In genomic region chr6:47328281-47328680, GRCm38 (mm10) we compare ENCODE assay signal across 31 mouse cellular contexts.
DNase-seq lines count a peak whose midpoint lies in the region; ATAC-seq and TF ChIP-seq lines count a peak whose summit lies in the region.
"Had no signal": no experiment of that assay in that cellular context is flagged by ENCODE, and none has a peak within 500 bp of the region (broad histone marks: within the 10 kb centered on the region; RNA-seq: fewer than 3 reads in every experiment).

No protein-coding gene starts in this region.

- H3K9ac ChIP-seq in intestine, postnatal 0 days (ENCODE audit: low read depth, low read length) = no peak overlapping the region
- H3K9ac ChIP-seq in intestine, embryonic 16.5 days (ENCODE audit: low read depth, low read length) = no peak overlapping the region
- H3K9ac ChIP-seq: embryonic facial prominence, embryonic 12.5 days; forebrain, embryonic 15.5 days; heart, embryonic 12.5 days; hindbrain, embryonic 14.5 days; limb, embryonic 15.5 days; midbrain, embryonic 15.5 days; neural tube, embryonic 12.5 days had no signal

- no peak for TF ChIP-seq CTCF in intestine, postnatal 0 days (IDR thresholded peaks at IDR 0.05; ENCODE audit: low read depth)

- intact Hi-C loops in gastrocnemius, postnatal 14 days (cut with DNase I; ENCODE audit: low total_unique reads) = no loop called here

- ATAC-seq in intestine, postnatal 0 days = peak; percentile 82
- ATAC-seq in intestine, embryonic 16.5 days = no peak
- ATAC-seq in megakaryocyte progenitor cell, adult 5-6 weeks (replicated peaks; ENCODE audit: poor library complexity) = peak; percentile 26; the same call in 1 of the 2 replicates
- ATAC-seq: forebrain, embryonic 15.5 days; midbrain, embryonic 15.5 days had no signal

- H3K4me2 ChIP-seq in intestine, postnatal 0 days (replicated peaks; ENCODE audit: low read depth) = no peak overlapping the region
- no peak overlapping the region for H3K4me2 ChIP-seq in intestine, embryonic 16.5 days (ENCODE audit: low read depth, low read length)
- H3K4me2 ChIP-seq: embryonic facial prominence, embryonic 12.5 days; forebrain, embryonic 15.5 days; heart, embryonic 12.5 days; hindbrain, embryonic 14.5 days; limb, embryonic 15.5 days; midbrain, embryonic 15.5 days; neural tube, embryonic 12.5 days had no signal

- no peak overlapping the region for H3K27ac ChIP-seq in intestine, postnatal 0 days (ENCODE audit: low read depth, low read length)
- H3K27ac ChIP-seq in intestine, embryonic 16.5 days (ENCODE audit: low read length) = no peak overlapping the region
- H3K27ac ChIP-seq: embryonic facial prominence, embryonic 12.5 days; forebrain, embryonic 15.5 days; heart, adult 2 months; hindbrain, embryonic 14.5 days; limb, embryonic 10.5 days; limb, embryonic 15.5 days; macrophage; midbrain, embryonic 10.5 days; midbrain, embryonic 15.5 days; neural tube, embryonic 12.5 days had no signal

- WGBS in intestine, postnatal 0 days = 54% methylated on average over 3 of the region's 3 CpGs
- WGBS in intestine, embryonic 16.5 days = 66% methylated on average over 3 of the region's 3 CpGs

- no peaks in the 10 kb centered on the region for H3K36me3 ChIP-seq in intestine, postnatal 0 days (ENCODE audit: control insufficient read depth, insufficient read depth)
- no peaks in the 10 kb centered on the region for H3K36me3 ChIP-seq in intestine, embryonic 16.5 days (ENCODE audit: control insufficient read depth, insufficient read depth, low read length)
- H3K36me3 ChIP-seq: embryonic facial prominence, embryonic 12.5 days; forebrain, embryonic 15.5 days; heart, embryonic 12.5 days; limb, embryonic 10.5 days; limb, embryonic 15.5 days; midbrain, embryonic 10.5 days; midbrain, embryonic 15.5 days; neural tube, embryonic 12.5 days had no signal

- H3K4me3 ChIP-seq in intestine, postnatal 0 days (ENCODE audit: low read depth, low read length) = no peak overlapping the region
- no peak overlapping the region for H3K4me3 ChIP-seq in intestine, embryonic 16.5 days (ENCODE audit: low read length)
- H3K4me3 ChIP-seq: embryonic facial prominence, embryonic 12.5 days; forebrain, embryonic 15.5 days; heart, adult 2 months; heart, embryonic 12.5 days; limb, embryonic 10.5 days; limb, embryonic 15.5 days; midbrain, embryonic 10.5 days; midbrain, embryonic 15.5 days; neural tube, embryonic 12.5 days had no signal

- H3K9me3 ChIP-seq in intestine, postnatal 0 days (ENCODE audit: control insufficient read depth) = no peaks in the 10 kb centered on the region
- H3K9me3 ChIP-seq in intestine, embryonic 16.5 days (ENCODE audit: control insufficient read depth, low read length) = no peaks in the 10 kb centered on the region
- H3K9me3 ChIP-seq: embryonic facial prominence, embryonic 12.5 days; forebrain, embryonic 15.5 days; heart, embryonic 12.5 days; limb, embryonic 10.5 days; limb, embryonic 15.5 days; midbrain, embryonic 10.5 days; midbrain, embryonic 15.5 days; neural tube, embryonic 12.5 days had no signal

- peak; percentile 32 for DNase-seq in lung, postnatal 36 days
- no peak for DNase-seq in lung, postnatal 10 days
- no peak for DNase-seq in layer of hippocampus, adult 9-10 months (ENCODE audit: low spot score)
- DNase-seq in gastrocnemius, postnatal 14 days = no peak
- no peak for DNase-seq in kidney, adult 8-10 months
- DNase-seq: adrenal gland, postnatal 25 days; cerebellum, adult 11-12 months; cerebellum, adult 9-11 months; embryo, embryonic 11 days; gastrocnemius, postnatal 36 days; heart, adult 2 months; heart, postnatal 10 days; kidney, adult 18-20 months; kidney, postnatal 4 days; layer of hippocampus, postnatal 36 days; lung, adult 2 months; right cerebral cortex, adult 18-20 months; spleen, adult 18-20 months had no signal

- no peaks in the 10 kb centered on the region for H3K27me3 ChIP-seq in intestine, postnatal 0 days (replicated peaks; ENCODE audit: control insufficient read depth, insufficient read depth, low read length)
- H3K27me3 ChIP-seq in intestine, embryonic 16.5 days (replicated peaks; ENCODE audit: control insufficient read depth, insufficient read depth, low read length) = no peaks in the 10 kb centered on the region
- H3K27me3 ChIP-seq: embryonic facial prominence, embryonic 12.5 days; forebrain, embryonic 15.5 days; heart, embryonic 12.5 days; limb, embryonic 15.5 days; midbrain, embryonic 15.5 days; neural tube, embryonic 12.5 days had no signal

- no peaks in the 10 kb centered on the region for H3K4me1 ChIP-seq in intestine, postnatal 0 days (replicated peaks; ENCODE audit: control insufficient read depth, insufficient read depth, low read length)
- H3K4me1 ChIP-seq in intestine, embryonic 16.5 days (ENCODE audit: control insufficient read depth, insufficient read depth, low read length) = 0 out of 2 replicates have a peak, but pooled peaks cover 4% of the 10 kb centered on the region
- H3K4me1 ChIP-seq: embryonic facial prominence, embryonic 12.5 days; limb, embryonic 15.5 days; midbrain, embryonic 15.5 days; neural tube, embryonic 12.5 days had no signal
